Mouse (Mus musculus) gastrocnemius, adult 18-20 months (tissue): ENCODE measurements around the gene Appbp2. TPM values are rescaled to one million over a fixed set of nuclear protein-coding genes. Genes with fewer than 3 reads are reported as not detected.
A peak's percentile ranks its signal among the peaks of the same experiment; 100 is the strongest.
"Not testable (repeated sequence)": the region's sequence is repeated elsewhere in the genome, so short reads cannot be mapped to it uniquely, and the experiment has no call there.

Experiments
- DNase-seq: peaks from one replicate; pipeline ENCODE4 v3.0.0; 2021; ENCODE audit warnings: low spot score
- total RNA-seq, 2 experiments: library from RNA; stranded (reverse); gene quantifications; 2 replicates each; pipeline ENCODE4 v1.2.3; 2021

Appbp2 gene
- total RNA-seq, 2 experiments from 2014 or later: 7.1 to 10.1 TPM

GRCm38 (mm10) chr11:85164371-85164770 is 70.6 kb downstream of the Appbp2 start:
- DNase-seq: no peak

- not testable (repeated sequence) for DNase-seq
Observed at GRCm38 (mm10) chr11:85163014-85163413, 71.9 kb downstream of the Appbp2 start.

GRCm38 (mm10) chr11:85157301-85157700 is 77.6 kb downstream of the Appbp2 start:
- no peak for DNase-seq

GRCm38 (mm10) chr11:85152256-85152930 is 82.5 kb downstream of the Appbp2 start:
- no peak for DNase-seq

- DNase-seq: peak; percentile 95
Observed at GRCm38 (mm10) chr11:85139581-85140540, 95.1 kb downstream of the Appbp2 start, which contains the start of gene Usp32. Usp32 (minus strand) TSS chr11:85140161.

- no peak for DNase-seq
Observed at GRCm38 (mm10) chr11:85138776-85139474, 96.0 kb downstream of the Appbp2 start.

Other genes starting within 250 kb of the Appbp2 start
- gene Usp32, start 95.0 kb downstream of the Appbp2 start, total RNA-seq: 10 to 100 TPM; 11.2 to 12.7 TPM
- gene 1700125H20Rik, start 64.7 kb downstream of the Appbp2 start, total RNA-seq: not detected
- gene Ppm1d, start 76.1 kb upstream of the Appbp2 start, total RNA-seq: 1 to 10 TPM; 4.6 to 5.1 TPM
- 10 to 100 TPM; 40.7 to 47.3 TPM for gene Bcas3, start 118.0 kb upstream of the Appbp2 start, total RNA-seq